Mouse (Mus musculus) heart, embryonic 14.5 days (tissue): Measurements from ENCODE around the gene Acsl1. TPM values are rescaled to one million over a fixed set of nuclear protein-coding genes. Genes with fewer than 3 reads are reported as not detected.

Experiments
- ATAC-seq: fragments of 200-750 bp; cut with Nextera tagmentation; 2 replicates; pipeline ENCODE4 v1.8.0; 2017; ENCODE audit warnings: low read depth, moderate TSS enrichment; ENCODE audit not compliant: insufficient number of reproducible peaks, insufficient read depth, low FRiP score
- H3K27ac ChIP-seq, 2 experiments: fragments of 200-500 bp in 1 of 2; fragments of 300-500 bp in 1 of 2; sonication (generic) in 1 of 2; replicated peaks in 1 of 2; 2 replicates each; pipeline ENCODE4 v1.5.1; 2012 to 2014; ENCODE audit warnings: low read depth in 2 of 2, low read length in 2 of 2, control low read depth in 1 of 2, mild to moderate bottlenecking in 1 of 2, mixed read lengths in 1 of 2; ENCODE audit not compliant: control insufficient read depth in 1 of 2, insufficient read depth in 1 of 2
- H3K27me3 ChIP-seq: fragments of 300-500 bp; sonication (generic); 2 replicates; pipeline ENCODE4 v1.6.1; 2014; ENCODE audit warnings: mild to moderate bottlenecking, low read length, control low read depth; ENCODE audit not compliant: control insufficient read depth, insufficient read depth
- H3K36me3 ChIP-seq: fragments of 300-500 bp; sonication (generic); 2 replicates; pipeline ENCODE4 v1.6.1; 2014; ENCODE audit warnings: mild to moderate bottlenecking, control low read depth, low read length, mixed read lengths; ENCODE audit not compliant: control insufficient read depth, insufficient read depth
- H3K4me1 ChIP-seq, 2 experiments: fragments of 200-500 bp in 1 of 2; fragments of 300-500 bp in 1 of 2; sonication (generic) in 1 of 2; 2 replicates each; pipeline ENCODE4 v1.6.1; 2012 to 2014; ENCODE audit warnings: low read length in 2 of 2, control low read depth in 1 of 2, mixed read lengths in 1 of 2; ENCODE audit not compliant: control insufficient read depth in 2 of 2, insufficient read depth in 2 of 2
- H3K4me2 ChIP-seq: fragments of 300-500 bp; sonication (generic); 2 replicates; pipeline ENCODE4 v1.6.1; 2014; ENCODE audit warnings: mild to moderate bottlenecking, low read length
- H3K4me3 ChIP-seq, 2 experiments: fragments of 200-500 bp in 1 of 2; fragments of 300-500 bp in 1 of 2; sonication (generic) in 1 of 2; 2 replicates each; pipeline ENCODE4 v1.5.1; 2012 to 2014; ENCODE audit warnings: low read length in 2 of 2, mild to moderate bottlenecking in 2 of 2, control low read depth in 1 of 2, low read depth in 1 of 2, moderate library complexity in 1 of 2; ENCODE audit not compliant: control insufficient read depth in 1 of 2, insufficient read depth in 1 of 2
- H3K9ac ChIP-seq: fragments of 300-500 bp; sonication (generic); 2 replicates; pipeline ENCODE4 v1.6.1; 2014; ENCODE audit warnings: mild to moderate bottlenecking, low read length
- H3K9me3 ChIP-seq: fragments of 300-500 bp; sonication (generic); 2 replicates; pipeline ENCODE4 v1.6.1; 2016; ENCODE audit warnings: low read length, control low read depth; ENCODE audit not compliant: control insufficient read depth
- WGBS: fragments of 180-500 bp; shearing (Covaris S2); extraction: QIAGEN DNeasy Blood & Tissue Kit; methylation state at CpG from one replicate; pipeline ENCODE4 v1.1.7; 2014; 5-methylcytosine and 5-hydroxymethylcytosine counted together
- polyA plus RNA-seq: library from polyadenylated mRNA; unstranded; fragments of >200 nt; fragmentation: Nextera tagmentation; extraction: Ambion mirVana; gene quantifications from 2 replicates; pipeline ENCODE4 v1.2.1, GENCODE M21; 2014

The Acsl1 gene
- polyA plus RNA-seq, 1 experiment from 2014 or later: 44.1 TPM

DNA sequence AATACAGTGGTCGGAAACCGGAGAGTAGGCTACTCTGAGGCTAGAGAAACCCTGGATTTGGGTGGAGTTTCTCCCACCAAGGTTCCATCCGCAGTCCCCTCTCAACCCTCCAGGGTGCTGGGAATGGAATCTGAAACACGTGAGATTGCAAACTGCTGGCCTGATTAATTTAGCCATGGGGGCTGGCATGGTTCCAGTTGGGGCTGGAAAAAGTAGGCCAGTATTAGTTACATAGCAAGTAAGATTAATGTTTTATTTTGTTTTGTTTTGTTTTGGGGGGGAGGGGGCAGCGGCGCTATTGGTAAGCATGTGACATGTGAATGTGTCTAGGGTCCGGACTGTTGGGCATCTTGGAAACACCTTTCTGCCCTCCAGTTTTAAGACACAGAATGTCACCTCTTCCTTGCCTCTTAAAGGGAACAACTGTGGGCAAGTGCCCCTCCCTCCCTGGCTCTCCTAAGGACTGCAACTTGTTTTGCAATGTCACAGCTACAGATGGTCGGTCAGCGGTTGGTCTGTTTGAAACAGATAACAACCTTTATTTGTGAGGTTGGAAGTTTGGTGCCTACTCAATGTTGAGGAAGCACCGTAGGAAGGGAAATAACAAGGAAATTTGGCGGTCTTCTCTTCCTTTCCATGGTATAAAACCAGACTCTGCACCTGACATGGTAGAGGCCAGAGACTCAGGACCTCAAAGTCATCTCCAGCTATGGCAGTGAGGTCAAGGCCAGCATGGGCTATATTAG lies 75.8 kb downstream of the Acsl1 start:
- Histone ChIP-seq H3K4me3 (no peak overlapping the region), H3K4me1 (peaks cover 7 to 8% of the 10 kb centered on the region in 2 experiments; a peak in 3 of 4 replicates), H3K36me3 (no peaks in the 10 kb centered on the region), H3K9ac (no peak overlapping the region), H3K27me3 (no peaks in the 10 kb centered on the region), H3K9me3 (no peaks in the 10 kb centered on the region), H3K27ac (peak overlapping the region; percentile 39 to 63; a peak in 3 of 4 replicates), H3K4me2 (peak overlapping the region; percentile 4; the same call in 1 of the 2 replicates)
- 52% methylated on average over 11 of the region's 11 CpGs for WGBS
- no peak for ATAC-seq

DNA sequence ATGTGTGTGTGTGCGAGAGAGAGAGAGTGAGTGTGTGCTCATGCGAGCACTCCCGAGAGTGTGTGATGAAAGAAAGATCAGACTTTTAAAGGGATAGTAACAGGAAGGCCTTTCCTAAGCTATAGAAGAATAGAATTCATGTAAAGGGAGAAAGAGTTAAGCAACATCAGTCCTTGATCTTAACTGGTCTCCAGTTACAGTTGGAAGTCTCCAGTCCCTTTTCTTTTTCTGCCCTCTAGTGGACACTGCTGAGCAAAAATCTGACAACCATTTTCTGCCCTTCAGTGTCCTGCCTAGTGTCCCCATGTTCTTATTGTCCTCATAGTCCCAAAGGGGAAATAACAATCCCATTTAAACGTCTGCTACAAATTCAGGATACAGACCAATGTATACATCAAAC lies 76.4 kb downstream of the Acsl1 start:
- H3K36me3 ChIP-seq: no peaks in the 10 kb centered on the region
- H3K4me1 ChIP-seq: peaks cover 7 to 8% of the 10 kb centered on the region in 2 experiments; a peak in 3 of 4 replicates
- H3K4me3 ChIP-seq: no peak overlapping the region
- ATAC-seq: no peak
- peak overlapping the region in 1 of 2 experiments; percentile 63; a peak in 1 of 4 replicates for H3K27ac ChIP-seq
- no peaks in the 10 kb centered on the region for H3K27me3 ChIP-seq
- no peaks in the 10 kb centered on the region for H3K9me3 ChIP-seq
- no peak overlapping the region for H3K4me2 ChIP-seq
- no peak overlapping the region for H3K9ac ChIP-seq
- WGBS: 52% methylated on average over 4 of the region's 4 CpGs

DNA sequence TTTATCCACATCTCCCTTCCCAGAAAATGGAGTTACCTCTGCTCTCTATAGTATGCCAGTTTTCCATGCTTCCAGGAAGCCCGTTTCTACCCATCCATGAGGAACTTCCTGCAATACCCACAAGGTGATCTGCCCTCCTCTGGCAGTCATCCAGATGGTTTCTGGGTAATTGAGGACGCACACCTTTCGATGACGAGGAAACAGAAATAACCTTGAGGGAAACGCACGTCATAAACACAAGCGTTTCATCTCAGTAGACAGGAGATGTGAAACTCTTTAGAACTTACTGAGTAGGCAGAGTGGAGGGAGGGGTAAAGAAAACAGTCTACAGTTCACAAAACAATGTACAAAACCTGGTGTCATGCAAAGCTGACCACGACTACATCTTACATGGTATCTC lies 79.2 kb downstream of the Acsl1 start:
- Histone ChIP-seq H3K27me3 (no peaks in the 10 kb centered on the region), H3K9me3 (no peaks in the 10 kb centered on the region), H3K9ac (no peak overlapping the region), H3K4me1 (peaks cover 13 to 14% of the 10 kb centered on the region in 2 experiments), H3K4me3 (no peak overlapping the region), H3K4me2 (no peak overlapping the region), H3K27ac (no peak overlapping the region), H3K36me3 (no peaks in the 10 kb centered on the region)
- no peak for ATAC-seq
- 75% methylated on average over 8 of the region's 8 CpGs for WGBS

DNA sequence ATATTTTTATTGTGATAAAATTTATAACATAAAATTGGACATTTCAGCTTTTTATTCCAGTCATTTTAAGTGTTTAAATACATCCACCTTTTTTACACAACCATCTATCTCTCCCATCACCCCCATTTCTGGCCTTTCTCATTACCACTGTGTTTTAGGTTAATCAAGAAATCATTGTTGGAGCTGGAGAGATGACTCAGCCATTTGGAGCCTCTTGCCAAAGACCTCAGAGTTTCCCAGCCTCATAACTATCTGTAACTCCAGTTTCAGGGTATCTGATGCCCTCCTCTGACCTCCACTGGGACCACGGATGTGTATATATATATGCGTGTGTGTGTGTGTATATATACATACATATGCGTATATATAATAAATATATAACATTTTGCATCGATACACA lies 80.2 kb downstream of the Acsl1 start:
- Histone ChIP-seq H3K36me3 (peaks cover 4% of the 10 kb centered on the region; the same call in 1 of the 2 replicates), H3K9me3 (no peaks in the 10 kb centered on the region), H3K4me3 (peak overlapping the region in 1 of 2 experiments; percentile 54; a peak in 2 of 4 replicates), H3K4me2 (peak overlapping the region; percentile 74), H3K27ac (peak overlapping the region in 1 of 2 experiments; percentile 79; a peak in 2 of 4 replicates), H3K27me3 (no peaks in the 10 kb centered on the region), H3K4me1 (peaks cover 11 to 14% of the 10 kb centered on the region in 2 experiments), H3K9ac (peak overlapping the region; percentile 72)
- 45% methylated on average over 4 of the region's 4 CpGs for WGBS
- no peak for ATAC-seq

DNA sequence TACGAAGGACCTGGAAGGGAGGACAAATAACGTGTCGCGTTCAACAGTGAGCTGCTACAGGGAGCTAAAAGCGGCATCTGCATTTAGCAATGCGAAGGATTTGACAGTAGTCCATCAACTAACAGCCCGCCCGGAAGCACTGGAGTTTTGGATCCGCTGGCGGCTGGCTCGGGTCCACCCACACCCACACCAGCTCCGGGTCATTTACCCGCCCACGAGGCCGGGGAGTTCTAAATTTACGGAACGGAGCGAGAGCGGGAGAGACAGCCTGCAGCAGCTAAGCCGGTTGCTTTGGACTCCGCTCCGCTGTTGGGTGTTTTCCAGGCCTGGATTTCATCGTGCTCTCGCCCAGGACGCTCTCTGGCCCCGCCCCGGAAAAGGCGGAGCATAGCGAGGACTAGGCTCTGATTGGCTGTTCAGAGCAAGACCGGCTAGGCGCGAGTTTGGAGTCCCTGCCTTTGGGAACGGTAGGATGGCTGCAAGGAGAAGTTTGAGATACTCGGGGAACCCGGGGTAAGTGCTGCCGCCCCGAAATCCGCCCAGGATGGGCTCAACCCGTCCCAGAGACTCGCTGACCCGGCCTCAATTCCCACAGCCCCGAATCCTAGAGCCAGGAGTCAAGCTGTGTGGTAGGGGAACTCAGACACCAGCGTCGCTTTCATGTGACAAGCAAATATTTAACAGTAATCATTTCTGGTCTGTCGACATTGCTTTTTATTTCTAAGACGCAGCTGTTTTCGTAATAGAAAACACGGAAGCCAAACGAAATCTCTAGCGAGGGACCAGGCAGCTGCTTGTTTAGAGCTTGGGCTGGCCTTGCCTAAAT lies 81.0 kb downstream of the Acsl1 start, which contains the start of gene Cenpu:
Gene Cenpu (plus strand): TSS at position 414 of the 826 bp plus-strand sequence.
- Histone ChIP-seq H3K9me3 (no peaks in the 10 kb centered on the region), H3K4me2 (peak within 1 kb of the TSS; percentile 74), H3K27ac (peak within 1 kb of the TSS; percentile 79 to 87), H3K4me3 (peak within 1 kb of the TSS; percentile 54 to 91), H3K9ac (peak within 1 kb of the TSS; percentile 72), H3K36me3 (peaks cover 9% of the 10 kb centered on the region; the same call in 1 of the 2 replicates), H3K27me3 (no peaks in the 10 kb centered on the region), H3K4me1 (peaks cover 6 to 10% of the 10 kb centered on the region in 2 experiments)
- peak; percentile 96 for ATAC-seq
- WGBS: under 1% methylated on average over 50 of the region's 50 CpGs

DNA sequence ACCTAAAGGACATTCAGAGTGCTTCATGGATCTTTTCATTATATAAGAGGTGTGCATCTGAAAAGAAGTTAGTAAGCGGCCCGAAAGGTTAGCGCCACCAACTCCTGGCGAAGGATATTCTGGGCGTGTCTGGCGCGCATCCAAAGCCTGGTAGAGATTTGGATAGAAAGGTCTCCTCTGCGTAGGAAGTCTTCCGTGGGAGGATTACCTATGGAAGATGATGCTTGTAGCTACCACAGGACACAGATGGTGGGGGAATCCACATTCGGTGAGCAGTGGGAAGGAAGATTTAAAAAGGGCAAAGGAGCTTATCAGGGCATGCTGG lies 81.6 kb downstream of the Acsl1 start:
- H3K36me3 ChIP-seq: peaks cover 15% of the 10 kb centered on the region
- no peak overlapping the region for H3K27ac ChIP-seq
- H3K4me2 ChIP-seq: peak overlapping the region; percentile 74
- H3K4me1 ChIP-seq: peaks cover 5 to 7% of the 10 kb centered on the region in 2 experiments; a peak in 3 of 4 replicates
- no peaks in the 10 kb centered on the region for H3K27me3 ChIP-seq
- no peaks in the 10 kb centered on the region for H3K9me3 ChIP-seq
- no peak for ATAC-seq
- WGBS: 4% methylated on average over 10 of the region's 10 CpGs
- H3K4me3 ChIP-seq: peak overlapping the region; percentile 54 to 91
- peak overlapping the region; percentile 67 for H3K9ac ChIP-seq

DNA sequence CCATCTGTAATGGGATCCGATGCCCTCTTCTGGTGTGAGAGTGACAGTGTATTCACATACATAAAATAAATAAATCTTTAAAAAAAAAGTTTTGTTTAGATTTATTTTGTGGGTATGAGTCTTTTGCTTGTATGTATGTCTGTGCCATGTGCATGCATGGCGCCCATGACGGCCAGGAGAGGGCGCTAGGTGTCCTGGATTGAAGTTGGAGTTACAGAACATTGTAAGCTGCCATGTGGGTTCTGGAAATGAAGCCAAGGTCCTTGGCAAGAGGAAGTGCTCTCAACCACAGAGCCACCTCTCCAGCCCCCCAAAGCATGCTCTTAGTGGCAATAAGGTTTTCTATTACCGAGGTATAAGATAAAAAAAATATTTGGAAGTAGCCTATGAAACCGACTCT lies 88.6 kb downstream of the Acsl1 start:
- Histone ChIP-seq H3K9me3 (no peaks in the 10 kb centered on the region), H3K27ac (no peak overlapping the region), H3K27me3 (no peaks in the 10 kb centered on the region), H3K4me3 (no peak overlapping the region), H3K4me2 (no peak overlapping the region), H3K36me3 (peaks cover 41% of the 10 kb centered on the region), H3K4me1 (no peaks in the 10 kb centered on the region; a peak in 1 of 4 replicates), H3K9ac (no peak overlapping the region)
- no peak for ATAC-seq
- 79% methylated on average over 6 of the region's 6 CpGs for WGBS
